Mouse (Mus musculus) ES-E14 (cell line): Measurements from ENCODE around the gene Ldah.

Experiments used
- ZC3H11A ChIP-seq: IDR thresholded peaks from 2 replicates; pipeline ENCODE4 v1.6.1; 2012; ENCODE audit warnings: low read depth, mild to moderate bottlenecking, inconsistent platforms, low read length, borderline replicate concordance
- ZNF384 ChIP-seq: IDR thresholded peaks from 2 replicates; pipeline ENCODE4 v1.6.1; 2012; ENCODE audit warnings: low read depth, low read length, inconsistent platforms

GRCm38 (mm10) chr12:8306910-8307309 lies 99.0 kb downstream of the Ldah start:
- TF ChIP-seq ZC3H11A (no peak), ZNF384 (no peak)
